Mouse (Mus musculus): ENCODE measurements at regions not wholly inside any gene's neighbourhood (a gene's known extent, or its start where the extent isn't known, plus 50 kb on each side); places are given as distances from the start of the nearest gene placed in this dataset.

DNA sequence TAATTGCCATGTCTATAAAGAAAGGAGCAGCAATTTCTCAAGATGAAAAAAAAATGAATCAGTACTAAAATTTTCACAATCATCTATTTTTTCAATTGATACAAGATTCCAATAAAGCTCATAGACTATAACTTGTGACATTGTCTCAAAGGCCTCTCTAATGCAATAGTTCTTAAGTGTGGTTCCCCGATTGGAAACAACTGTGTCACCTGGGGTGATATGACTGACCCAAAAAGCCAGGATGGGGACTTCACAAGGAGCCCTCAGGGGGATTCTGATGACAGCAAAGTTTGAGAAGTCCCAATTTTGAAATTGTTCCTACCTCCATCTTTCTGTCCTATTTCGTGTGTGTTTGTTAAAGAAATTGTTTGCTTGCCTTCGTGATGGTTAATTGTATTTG, 143.3 kb upstream of the Fndc3a start:
- DNase-seq (ENCODE audit: low spot score in 2 of 2), result no peak

DNA sequence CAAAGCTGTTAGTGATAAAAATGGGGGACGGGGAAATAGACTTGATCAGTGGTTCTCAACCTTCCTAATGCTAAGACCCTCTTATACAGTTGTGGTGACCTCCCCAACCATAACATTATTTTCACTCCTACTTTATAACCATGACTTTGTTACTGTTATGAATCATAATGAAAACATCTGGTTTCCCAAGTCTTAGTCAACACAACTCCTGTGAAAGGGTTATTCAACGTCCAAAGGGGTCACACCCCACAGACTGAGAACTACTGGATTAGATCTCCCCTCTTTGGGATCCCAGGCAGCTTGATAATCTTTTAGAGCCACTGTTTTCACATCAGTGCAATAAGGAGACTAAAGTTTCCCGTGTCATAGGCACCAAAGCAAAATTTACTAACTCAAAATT, 141.1 kb upstream of the Fndc3a start:
- DNase-seq (ENCODE audit: low spot score in 2 of 2), result no peak

DNA sequence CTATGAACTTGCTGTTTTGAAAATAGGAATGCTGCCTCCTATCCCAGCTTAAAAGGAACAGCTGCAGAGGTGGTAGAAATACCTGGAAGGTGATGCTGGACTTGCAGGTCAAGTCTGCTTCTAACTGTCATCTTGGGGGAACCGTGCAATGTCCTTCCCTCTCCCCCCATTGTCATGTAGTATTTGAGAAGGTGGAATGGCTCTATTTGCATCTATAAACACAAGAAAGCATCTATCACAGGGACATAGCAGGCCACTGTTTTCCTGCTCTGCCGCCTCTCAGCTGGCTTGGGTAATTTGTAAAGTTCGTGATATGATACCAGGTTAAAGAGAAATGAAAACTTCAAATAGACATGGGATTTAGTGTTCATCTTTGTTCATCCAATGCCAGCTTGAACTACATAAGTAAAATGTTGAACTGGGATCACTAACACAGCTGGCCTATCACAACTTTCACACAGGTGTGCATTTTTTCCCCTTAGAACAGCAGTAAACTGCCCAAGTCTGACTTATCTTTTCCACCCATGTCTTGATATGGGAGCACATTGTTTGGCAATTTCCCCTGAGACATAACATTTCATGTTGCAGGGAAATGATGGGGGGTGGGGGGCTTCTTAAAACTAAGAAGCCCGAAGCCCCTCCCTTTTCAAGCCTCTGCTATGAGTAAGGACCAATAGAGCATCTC, 138.6 kb upstream of the Fndc3a start:
- DNase-seq (ENCODE audit: low spot score in 2 of 2), result no peak

DNA sequence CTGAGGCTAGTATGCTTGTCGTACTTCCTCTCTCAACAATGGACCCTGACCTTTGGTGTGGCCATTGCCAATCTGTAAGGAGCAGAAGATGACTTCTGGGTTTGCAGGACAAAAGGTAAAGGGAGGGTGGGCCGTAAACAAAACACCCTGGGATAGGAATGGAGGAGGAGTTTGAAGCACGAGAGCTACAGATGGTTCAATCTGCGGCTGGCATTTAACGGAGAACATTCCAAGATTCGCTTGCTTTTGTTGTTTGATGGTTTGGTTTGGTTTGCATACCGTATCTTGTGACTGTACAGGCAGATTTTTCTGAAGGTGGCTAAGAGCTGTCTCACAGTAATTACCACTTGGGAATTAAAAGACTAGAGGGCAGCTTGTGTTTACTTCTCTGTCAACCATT, 137.7 kb upstream of the Fndc3a start:
- no peak for DNase-seq (ENCODE audit: low spot score in 2 of 2)

DNA sequence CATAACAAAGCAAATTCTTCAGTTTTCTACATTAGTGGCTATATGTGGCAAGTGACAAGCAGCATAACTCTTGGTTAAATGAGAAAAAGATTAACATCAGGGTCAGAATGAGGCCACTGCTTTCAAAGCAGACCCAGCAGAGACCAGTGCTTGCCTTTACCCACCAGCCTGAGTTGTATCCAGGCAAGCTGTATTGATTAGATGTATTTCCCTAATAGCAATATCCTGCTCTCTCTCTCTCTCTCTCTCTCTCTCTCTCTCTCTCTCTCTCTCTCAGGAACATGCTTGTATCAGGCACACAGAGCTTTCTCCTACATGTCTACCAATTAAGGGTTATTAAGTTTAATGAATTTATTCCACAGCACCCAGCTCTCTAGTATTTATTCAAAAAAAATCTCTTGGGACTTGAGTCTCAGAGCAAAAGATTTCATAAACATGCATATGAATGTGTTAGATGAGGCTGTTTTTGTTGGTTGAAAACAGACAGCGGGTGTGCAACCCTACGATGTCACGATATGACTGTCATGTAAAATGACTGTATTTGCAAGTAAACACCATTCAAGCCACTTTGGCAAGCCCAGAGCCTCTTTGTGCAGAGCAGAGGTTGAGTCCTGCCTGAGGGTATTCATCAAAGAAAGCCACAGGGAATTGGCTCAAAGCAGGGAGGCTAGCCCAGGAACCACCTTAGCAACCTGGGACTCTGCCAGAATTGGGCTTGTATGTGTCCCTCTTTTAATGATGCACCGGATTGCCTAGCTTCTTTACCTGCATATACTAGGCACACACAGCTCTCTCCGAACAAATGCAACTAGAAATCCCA, 136.0 kb upstream of the Fndc3a start:
- DNase-seq (ENCODE audit: low spot score in 2 of 2), result no peak

DNA sequence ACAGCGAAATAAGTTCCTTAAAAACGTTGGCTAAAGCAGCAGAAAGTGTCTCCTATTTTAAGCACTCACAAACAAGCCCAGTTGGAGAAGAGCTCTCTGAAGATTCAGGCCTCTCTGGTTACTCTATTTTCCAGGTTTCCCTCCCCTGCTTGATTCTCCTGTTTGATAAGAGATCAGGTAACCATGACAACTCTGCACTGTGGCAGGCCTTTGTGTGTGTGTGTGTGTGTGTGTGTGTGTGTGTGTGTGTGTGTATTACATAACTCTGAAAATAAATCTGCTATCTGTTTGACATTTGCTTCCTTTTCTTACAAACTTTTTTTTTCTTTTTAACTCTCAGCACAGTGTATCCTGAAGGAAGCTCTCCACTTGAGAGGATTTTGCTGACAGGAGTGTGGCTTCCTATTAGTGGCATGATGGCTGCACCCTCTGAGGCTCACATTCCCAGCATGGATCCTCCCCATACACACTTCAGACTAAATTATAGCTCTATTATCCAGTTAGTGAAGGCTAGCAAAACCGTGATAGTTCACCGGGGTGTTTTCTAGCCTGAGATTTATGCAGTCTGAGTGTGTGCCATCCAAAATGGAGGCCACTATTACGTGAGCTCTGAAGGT, 135.1 kb upstream of the Fndc3a start:
- DNase-seq (ENCODE audit: low spot score in 2 of 2), result no peak

DNA sequence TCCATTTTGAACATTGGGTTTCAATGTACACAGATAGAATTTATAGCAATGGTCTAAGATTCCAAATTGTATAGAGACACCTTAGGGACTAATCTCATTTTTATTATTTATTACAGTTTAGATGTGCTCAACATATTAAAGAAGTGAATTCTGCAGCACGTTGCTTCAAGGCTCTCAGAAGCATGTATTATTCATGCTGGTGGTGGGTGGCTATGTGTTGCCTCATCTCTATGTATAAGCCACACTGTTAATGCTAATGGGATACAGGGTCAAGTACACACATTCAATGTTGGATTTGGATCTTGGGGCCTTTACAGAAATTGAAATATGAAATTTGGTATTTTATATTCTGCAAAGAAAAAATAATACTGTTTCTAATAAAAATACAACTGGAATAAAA, 131.9 kb upstream of the Fndc3a start:
- DNase-seq (ENCODE audit: low spot score in 2 of 2), result no peak

DNA sequence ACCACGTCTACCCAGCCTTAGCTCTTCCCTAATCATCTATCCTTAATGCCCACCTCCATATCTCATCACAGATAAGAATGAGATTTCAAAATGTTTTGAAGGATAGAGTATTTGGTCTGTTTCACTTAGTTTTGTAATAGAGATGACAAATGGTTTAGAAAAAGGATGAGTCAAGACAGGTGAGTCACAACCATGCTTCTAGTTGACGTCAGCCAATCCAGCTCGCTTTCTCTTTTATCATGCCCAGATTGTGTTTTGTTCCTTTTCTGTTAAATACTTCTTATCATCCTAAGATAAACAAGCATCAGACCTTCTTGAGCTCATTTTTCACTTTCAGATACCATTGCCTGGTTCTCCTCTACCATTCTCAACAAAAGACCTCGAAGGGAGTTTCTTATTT, 125.4 kb upstream of the Fndc3a start:
- DNase-seq (ENCODE audit: low spot score in 2 of 2), result no peak

DNA sequence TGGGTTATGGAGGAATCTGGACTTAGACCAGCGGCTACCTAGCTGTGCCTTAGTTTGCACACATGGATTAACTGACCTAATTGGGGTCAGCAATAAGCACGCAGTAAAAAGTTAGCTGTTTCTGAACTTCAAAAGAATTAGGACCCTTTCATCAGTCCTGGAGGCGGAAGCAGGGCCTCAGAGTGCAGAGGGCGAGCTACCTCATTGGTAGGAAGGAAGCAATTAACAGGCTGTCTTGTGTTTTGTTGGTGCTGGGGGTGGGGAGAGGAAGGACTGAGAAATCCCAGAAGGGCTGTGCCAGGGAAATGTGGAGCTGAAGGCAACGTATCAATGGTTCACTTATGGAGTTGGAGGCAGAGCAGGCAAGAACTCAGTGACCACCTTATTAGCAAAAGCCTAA, 119.5 kb upstream of the Fndc3a start:
- DNase-seq (ENCODE audit: low spot score in 2 of 2), result no peak

DNA sequence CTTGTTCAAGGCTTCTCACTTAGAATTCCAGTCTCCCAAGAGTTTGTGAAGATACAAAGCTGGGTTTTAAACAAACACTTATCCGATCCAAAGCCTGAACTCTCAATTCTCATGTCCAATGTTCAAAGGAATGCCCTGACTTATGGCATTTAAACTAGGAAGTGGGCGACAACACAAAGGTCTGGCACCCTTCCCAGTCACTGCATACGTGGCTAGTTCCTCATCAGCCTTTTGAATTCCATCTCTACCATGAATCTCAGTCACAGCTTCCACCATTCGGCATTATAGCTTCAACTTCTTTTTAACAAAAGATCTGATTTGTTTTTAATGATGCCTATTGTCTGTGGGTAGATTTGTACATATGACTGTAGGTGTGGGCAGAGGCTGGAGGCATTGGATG, 115.7 kb upstream of the Fndc3a start:
- no peak for DNase-seq (ENCODE audit: low spot score in 2 of 2)

DNA sequence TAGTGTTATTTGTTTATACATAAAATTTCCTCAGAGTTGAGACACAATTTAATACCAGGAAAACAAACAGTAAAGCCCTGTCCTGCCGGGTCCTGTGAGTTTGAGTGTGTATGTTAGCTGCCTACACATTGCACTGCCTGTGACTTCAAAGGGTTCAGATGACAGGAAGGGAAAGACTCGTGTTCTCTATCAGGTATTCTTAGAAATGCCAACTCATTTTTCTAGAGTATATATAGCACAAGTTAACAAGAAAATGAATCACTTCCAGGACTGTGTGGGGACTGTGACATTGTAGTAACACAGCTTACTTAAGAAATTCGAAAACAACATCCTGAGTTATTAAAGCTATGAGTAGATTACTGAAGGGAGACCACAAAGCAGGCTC, 112.4 kb upstream of the Fndc3a start:
- DNase-seq (ENCODE audit: low spot score in 2 of 2), result no peak

DNA sequence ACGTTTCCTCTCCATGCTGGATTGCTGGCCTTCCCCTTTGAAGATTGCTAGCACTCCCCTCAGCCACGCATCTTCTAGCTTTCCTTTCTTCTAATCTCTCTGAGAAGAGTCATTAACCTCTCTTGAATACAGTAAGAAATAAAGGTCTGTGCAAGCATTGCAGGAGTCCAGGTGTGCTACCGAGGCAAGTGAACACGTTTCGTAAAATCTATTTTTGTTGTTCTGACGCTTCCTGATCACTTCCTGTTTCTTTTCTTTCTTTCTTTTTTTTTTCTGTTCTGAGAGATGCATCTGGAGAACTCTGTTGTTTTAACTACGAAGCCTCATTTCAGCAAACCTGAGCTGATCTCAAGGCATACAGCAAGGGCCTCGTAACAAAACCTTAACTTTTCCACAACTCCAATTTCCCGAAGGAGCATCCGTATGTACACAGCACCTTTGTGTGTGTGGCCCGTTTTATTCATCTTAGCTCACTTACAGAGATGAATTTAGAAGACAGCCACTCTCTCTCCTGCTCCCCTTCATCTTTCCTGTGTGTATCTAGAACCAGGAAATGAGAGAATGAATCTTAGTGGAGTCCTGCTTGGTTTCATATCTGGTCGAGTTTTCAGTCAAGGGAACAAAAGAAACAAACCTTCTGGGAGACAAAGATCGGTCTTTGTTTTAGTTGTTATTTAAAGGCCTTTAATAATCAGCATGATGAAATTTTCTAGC, 111.9 kb upstream of the Fndc3a start:
- no peak for DNase-seq (ENCODE audit: low spot score in 2 of 2)

DNA sequence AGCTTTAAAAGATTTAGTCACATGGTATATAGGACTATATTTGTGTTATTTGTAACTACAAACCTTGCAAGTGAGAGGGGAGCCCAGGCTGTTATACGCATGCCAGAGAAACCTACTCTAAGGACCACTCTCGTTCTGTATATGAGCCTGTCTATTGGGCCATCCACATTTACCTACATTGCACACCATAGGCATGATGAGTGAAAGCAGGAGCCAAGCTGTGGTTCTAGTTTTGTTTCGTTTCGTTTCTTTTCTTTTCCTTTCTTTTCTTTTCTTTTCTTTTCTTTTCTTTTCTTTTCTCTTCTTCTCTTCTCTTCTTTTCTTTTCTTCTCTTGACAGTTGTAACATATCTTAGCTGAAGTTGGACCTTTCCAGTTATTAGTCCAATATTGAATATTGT, 109.2 kb upstream of the Fndc3a start:
- DNase-seq (ENCODE audit: low spot score in 2 of 2), result no peak

DNA sequence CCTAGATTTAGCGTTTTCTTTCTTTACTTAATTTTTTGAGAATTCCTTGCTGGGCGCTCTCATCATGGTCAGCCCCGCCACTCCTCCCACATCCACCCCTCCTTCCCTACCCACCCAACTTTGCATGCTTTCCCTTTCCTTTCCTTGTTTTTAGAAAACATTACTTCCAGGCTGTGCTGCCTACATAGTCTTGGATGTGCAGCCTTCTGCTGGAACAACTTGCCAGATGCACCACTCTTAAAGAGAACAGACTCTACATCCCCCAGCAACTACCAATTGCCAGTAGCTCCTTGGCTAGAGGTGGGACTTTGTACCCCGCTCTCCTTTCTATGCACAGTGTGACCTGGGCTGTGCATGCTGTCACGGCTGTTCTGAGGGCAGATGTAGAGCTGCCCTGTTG, 108.0 kb upstream of the Fndc3a start:
- no peak for DNase-seq (ENCODE audit: low spot score in 2 of 2)

DNA sequence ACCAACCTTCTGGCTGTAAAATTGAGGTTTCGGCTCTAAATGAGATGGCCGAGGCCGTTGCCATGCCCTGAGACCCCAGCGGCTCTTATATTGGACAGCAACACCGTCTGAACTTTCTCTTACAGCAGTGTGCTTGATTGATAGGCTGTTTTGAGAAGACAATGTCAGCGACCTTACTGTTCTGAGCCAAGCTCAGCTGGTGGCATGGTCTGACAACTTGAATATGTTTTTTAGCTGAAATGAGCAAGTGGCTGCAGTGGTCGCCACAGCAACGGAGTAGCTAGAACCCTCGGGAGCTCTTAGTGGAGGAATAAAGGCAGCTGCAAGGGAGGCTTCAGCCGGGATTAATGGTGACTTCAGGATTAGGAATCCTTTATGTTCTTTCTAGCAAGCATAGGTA, 107.0 kb upstream of the Fndc3a start:
- no peak for DNase-seq (ENCODE audit: low spot score in 2 of 2)

DNA sequence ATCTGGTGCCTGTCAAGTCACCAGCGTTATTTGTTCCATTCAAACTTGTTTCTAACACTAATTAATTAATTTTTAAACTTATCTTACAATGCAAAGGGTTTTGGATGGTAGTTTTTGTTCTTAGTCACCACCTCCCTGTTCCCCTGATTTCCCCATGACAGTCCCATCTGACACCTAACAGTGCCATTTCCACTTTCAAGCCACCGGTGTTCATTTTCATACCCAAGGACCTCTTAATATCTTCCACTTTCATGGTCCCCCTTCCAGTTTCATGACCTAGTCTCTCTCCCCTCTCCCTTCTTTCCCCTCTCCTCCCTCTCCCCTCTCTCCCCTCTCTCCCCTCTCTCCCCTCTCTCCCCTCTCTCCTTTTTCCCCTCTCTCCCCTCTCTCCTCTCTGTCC, 99.3 kb upstream of the Fndc3a start:
- DNase-seq (ENCODE audit: low spot score in 2 of 2), result no peak

DNA sequence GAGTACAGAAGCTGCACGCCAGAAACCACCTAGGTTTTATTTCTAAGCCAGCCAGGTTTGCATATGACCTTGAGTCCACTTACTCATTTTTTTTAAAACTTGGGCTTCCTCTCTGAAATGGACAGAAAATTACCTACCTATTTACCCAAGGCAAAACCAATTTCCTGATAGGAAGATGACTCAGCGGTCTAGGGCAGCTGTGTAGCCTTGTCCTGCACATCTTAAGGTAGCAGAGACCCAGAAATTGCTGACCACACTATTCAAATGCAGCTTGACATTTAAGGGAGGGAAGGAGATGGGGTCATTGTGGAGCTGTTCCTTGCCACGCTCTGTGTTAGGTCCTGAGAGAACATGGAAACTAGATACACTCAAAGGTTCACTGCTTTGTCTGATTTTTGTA, 98.1 kb upstream of the Fndc3a start:
- no peak for DNase-seq (ENCODE audit: low spot score in 2 of 2)

DNA sequence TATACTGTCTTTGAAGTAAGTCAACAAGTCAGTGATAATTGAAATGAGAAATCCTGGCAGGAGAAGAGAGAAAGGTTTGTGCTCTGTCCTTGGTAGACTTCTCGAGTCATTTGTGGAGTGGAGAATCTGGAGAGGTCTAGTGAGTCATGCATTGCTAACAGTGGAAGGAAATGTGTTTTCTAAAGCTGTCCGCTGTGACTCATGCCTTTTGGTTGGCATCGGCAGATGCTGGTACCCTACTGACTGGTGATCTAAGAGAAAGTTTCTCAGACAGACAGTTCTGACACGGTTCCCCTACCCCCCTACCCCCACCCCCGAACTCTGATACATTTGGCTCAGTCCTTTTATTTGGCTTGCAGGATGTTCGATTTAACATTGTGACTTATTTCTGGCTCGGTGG, 97.5 kb upstream of the Fndc3a start:
- DNase-seq (ENCODE audit: low spot score in 2 of 2), result no peak

DNA sequence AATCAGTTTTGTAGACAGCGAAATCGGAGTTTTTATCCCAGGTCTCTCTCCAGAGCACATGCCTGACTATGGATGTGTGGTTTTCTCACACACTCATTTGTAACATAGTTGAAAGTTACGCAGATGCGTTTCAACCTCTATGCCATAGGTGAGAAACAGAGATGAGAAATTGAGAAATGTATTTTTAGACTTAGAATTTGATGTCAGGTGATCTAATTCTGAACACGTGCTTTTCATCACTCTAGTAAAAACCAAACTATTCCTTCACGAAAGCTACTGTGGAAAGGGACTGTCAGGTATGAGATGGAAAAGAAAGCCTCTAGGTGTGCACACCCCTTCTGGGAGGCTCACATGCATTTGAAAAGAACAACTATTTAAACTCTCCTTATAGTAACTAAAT, 96.8 kb upstream of the Fndc3a start:
- no peak for DNase-seq (ENCODE audit: low spot score in 2 of 2)

DNA sequence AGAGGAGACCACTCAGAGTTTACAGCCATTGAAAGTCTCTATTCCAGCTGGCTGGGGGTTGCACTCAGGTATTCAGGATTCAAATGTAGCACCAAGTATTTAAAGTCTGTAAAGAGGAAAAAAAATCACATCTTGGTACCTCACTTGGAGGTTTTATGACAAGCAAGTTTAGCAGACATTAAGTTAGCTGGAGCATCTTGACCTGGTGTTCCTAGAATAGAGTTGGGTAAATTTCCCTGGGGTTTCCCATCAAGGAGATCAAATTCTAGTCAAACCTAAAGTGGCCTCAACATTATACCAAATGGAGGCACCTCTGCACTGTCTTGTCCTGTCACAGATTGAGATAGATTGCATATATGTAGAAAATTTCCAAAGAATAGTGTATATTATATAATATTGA, 93.8 kb upstream of the Fndc3a start:
- DNase-seq (ENCODE audit: low spot score in 2 of 2), result no peak

DNA sequence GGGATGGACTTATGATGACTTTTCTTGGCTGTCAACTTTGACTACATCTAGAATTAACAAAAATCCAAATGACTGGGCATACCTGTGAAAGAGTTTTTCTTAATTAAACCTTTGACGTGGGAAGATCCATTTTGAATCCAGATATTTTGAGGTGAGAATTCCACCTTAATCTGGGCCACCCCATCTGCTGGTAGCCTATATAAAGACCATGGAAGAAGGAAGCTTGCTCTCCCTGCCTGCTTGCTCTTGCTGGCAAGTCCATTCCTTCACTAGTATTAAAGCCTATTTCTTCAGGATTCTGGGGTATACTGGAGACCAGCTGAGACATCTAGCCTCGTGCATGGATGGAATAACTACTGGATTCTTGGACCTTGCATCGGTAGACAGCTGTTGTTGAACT, 80.9 kb upstream of the Fndc3a start:
- no peak for DNase-seq (ENCODE audit: low spot score in 2 of 2)

DNA sequence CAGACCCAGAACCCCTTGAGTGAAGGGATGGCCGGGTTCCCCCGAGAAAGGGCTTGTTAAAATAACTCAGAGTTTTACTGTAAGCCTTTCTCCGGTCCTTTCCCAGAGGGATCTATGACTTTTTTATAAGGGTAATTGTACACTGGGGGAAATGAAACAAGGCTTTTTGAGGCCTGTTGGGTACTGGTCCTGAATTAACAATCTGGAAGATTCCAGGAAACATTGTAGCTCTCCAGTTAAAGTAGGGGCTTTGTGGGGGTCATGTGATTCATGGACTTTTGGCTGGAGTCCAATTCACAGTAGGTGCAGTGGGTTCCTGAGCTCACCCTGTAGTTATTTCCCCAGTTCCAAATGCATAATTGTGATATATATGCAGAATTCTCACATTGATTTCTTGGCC, 77.1 kb upstream of the Fndc3a start:
- no peak for DNase-seq (ENCODE audit: low spot score in 2 of 2)

Data from gastrocnemius, adult 8-10 months (tissue).